ENCODE assay signal across 19 mouse cellular contexts in the genomic region with DNA sequence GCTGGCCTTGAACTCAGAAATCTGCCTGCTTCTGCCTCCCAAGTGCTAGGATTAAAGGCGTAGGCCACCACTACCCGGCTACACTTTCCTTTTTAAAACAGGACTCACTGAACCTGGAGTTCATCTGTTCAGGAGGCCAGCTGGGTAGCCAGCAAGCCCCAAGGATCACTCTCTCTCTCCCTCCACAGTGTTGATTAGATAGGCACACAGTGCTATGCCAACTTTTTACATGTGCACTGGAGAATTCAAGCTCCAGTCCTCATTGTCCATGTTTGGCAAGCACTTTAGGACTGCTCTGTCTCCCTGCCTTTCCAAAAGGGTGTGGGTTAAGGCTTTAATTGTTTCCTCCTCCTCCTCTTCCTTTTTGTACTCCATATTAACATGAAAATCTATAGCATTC. TPM values are rescaled to one million over a fixed set of nuclear protein-coding genes. Genes with fewer than 3 reads are reported as not detected.
DNase-seq lines count a peak whose midpoint lies in the region; ATAC-seq and TF ChIP-seq lines count a peak whose summit lies in the region.
"Had no signal": no experiment of that assay in that cellular context is flagged by ENCODE, and none has a peak within 500 bp of the region (broad histone marks: within the 10 kb centered on the region; RNA-seq: fewer than 3 reads in every experiment).

No protein-coding gene starts in this region.

- H3K4me2 ChIP-seq in heart, embryonic 14.5 days (ENCODE audit: low read length): peak overlapping the region; percentile 30; the same call in 1 of the 2 replicates
- H3K4me2 ChIP-seq in midbrain, embryonic 16.5 days (ENCODE audit: low read length): peak overlapping the region; percentile 30
- H3K4me2 ChIP-seq: kidney, embryonic 15.5 days; limb, embryonic 15.5 days had no signal

- TF ChIP-seq CTCF in gastrocnemius, adult 2 months (IDR thresholded peaks at IDR 0.05): no peak

- H3K9me3 ChIP-seq in heart, embryonic 14.5 days (ENCODE audit: control insufficient read depth, low read length): no peaks in the 10 kb centered on the region
- H3K9me3 ChIP-seq in midbrain, embryonic 16.5 days (replicated peaks; ENCODE audit: control insufficient read depth, low read length, poor library complexity, severe bottlenecking): no peaks in the 10 kb centered on the region
- H3K9me3 ChIP-seq: kidney, embryonic 15.5 days; limb, embryonic 15.5 days had no signal

- no peaks in the 10 kb centered on the region for H3K27me3 ChIP-seq in heart, embryonic 14.5 days (ENCODE audit: control insufficient read depth, insufficient read depth, low read length)
- H3K27me3 ChIP-seq in midbrain, embryonic 16.5 days (ENCODE audit: control insufficient read depth, insufficient read depth, low read depth, low read length): no peaks in the 10 kb centered on the region
- H3K27me3 ChIP-seq: kidney, embryonic 15.5 days; limb, embryonic 15.5 days had no signal

- H3K4me3 ChIP-seq in gastrocnemius, adult 2 months: peak overlapping the region; percentile 93
- no peak overlapping the region for H3K4me3 ChIP-seq in heart, embryonic 14.5 days (ENCODE audit: control insufficient read depth in 1 of 2, insufficient read depth in 1 of 2, low read depth in 1 of 2, low read length in 2 of 2)
- no peak overlapping the region for H3K4me3 ChIP-seq in midbrain, embryonic 16.5 days (ENCODE audit: low read depth, low read length)
- H3K4me3 ChIP-seq: kidney, embryonic 15.5 days; limb, embryonic 15.5 days had no signal

- no peak for DNase-seq in gastrocnemius, adult 2 months
- no peak for DNase-seq in gastrocnemius, adult 8-10 months (ENCODE audit: low spot score in 2 of 2)
- peak; percentile 14 for DNase-seq in lung, postnatal 36 days
- no peak for DNase-seq in lung, postnatal 4 days
- DNase-seq in ovary, postnatal 10 days (ENCODE audit: low spot score): no peak
- DNase-seq in frontal cortex, postnatal 25 days (ENCODE audit: low spot score in 2 of 2): no peak
- DNase-seq: adrenal gland, adult 2 months; cerebellum, adult 8-10 months; forebrain, postnatal 0 days; gastrocnemius, postnatal 36 days; lung, postnatal 10 days; thymus, postnatal 25 days had no signal

- intact Hi-C loops in gastrocnemius, adult 2 months (cut with DNase I): no loop called here

- no peak for ATAC-seq in heart, embryonic 14.5 days (ENCODE audit: insufficient number of reproducible peaks, insufficient read depth, low FRiP score, low read depth)
- no peak for ATAC-seq in midbrain, embryonic 16.5 days
- ATAC-seq: forebrain, postnatal 0 days; inflammation-experienced regulatory T-cells, adult 6 months had no signal

- WGBS in heart, embryonic 14.5 days: 44% methylated on average over 2 of the region's 2 CpGs
- WGBS in midbrain, embryonic 16.5 days: 95% methylated on average over 2 of the region's 2 CpGs

- H3K36me3 ChIP-seq in heart, embryonic 14.5 days (ENCODE audit: control insufficient read depth, insufficient read depth, low read length): peaks cover 8% of the 10 kb centered on the region; the same call in 1 of the 2 replicates
- no peaks in the 10 kb centered on the region for H3K36me3 ChIP-seq in midbrain, embryonic 16.5 days (ENCODE audit: control insufficient read depth, insufficient read depth, low read length)
- H3K36me3 ChIP-seq: limb, embryonic 15.5 days had no signal

- H3K9ac ChIP-seq in heart, embryonic 14.5 days (ENCODE audit: low read length): no peak overlapping the region
- H3K9ac ChIP-seq in midbrain, embryonic 16.5 days (ENCODE audit: low read depth, low read length): 0 out of 2 replicates have a peak overlapping the region, but pooled peaks have one; percentile 16
- H3K9ac ChIP-seq: forebrain, postnatal 0 days; kidney, embryonic 15.5 days; limb, embryonic 15.5 days had no signal

- H3K27ac ChIP-seq in gastrocnemius, adult 2 months: peak overlapping the region; percentile 13; the same call in 1 of the 2 replicates
- peak overlapping the region; percentile 37 to 62 for H3K27ac ChIP-seq in heart, embryonic 14.5 days (replicated peaks in 1 of 2; ENCODE audit: control insufficient read depth in 1 of 2, insufficient read depth in 1 of 2, low read depth in 2 of 2, low read length in 2 of 2)
- no peak overlapping the region for H3K27ac ChIP-seq in midbrain, embryonic 16.5 days (ENCODE audit: low read length)
- H3K27ac ChIP-seq: kidney, embryonic 15.5 days; limb, embryonic 15.5 days had no signal

- peaks cover 2 to 24% of the 10 kb centered on the region in 2 experiments for H3K4me1 ChIP-seq in heart, embryonic 14.5 days (ENCODE audit: control insufficient read depth in 2 of 2, insufficient read depth in 2 of 2, low read length in 2 of 2)
- H3K4me1 ChIP-seq in midbrain, embryonic 16.5 days (ENCODE audit: control insufficient read depth, insufficient read depth, low read length): peaks cover 37% of the 10 kb centered on the region

RNA-seq across cellular contexts. Expression of a gene that starts 3.9 kb away (rescaled TPM):
- total RNA-seq in gastrocnemius, adult 2 months (2021): 1 to 10 TPM in 1 of 2 experiments, under 1 TPM in 1; 0.71 to 1.8 TPM
- total RNA-seq in gastrocnemius, adult 8-10 months (2022): under 1 TPM in 3 of 4 experiments, not detected in 1; 0.72 to 0.89 (median 0.87) TPM
- polyA plus RNA-seq in heart, embryonic 14.5 days (2014; fragmentation: Nextera tagmentation; extraction: Ambion mirVana): not detected in 2 replicates
- polyA plus RNA-seq in midbrain, embryonic 16.5 days (2015; fragmentation: Nextera tagmentation; extraction: Ambion mirVana): 0.08 TPM in 1 of 2 replicates, not detected in the other
- polyA plus RNA-seq: adrenal gland, adult 2 months; forebrain, postnatal 0 days; inflammation-experienced regulatory T-cells, adult 6 months; kidney, embryonic 15.5 days; limb, embryonic 15.5 days; stomach, embryonic 14.5 days had no signal

RNA-seq across cellular contexts. Expression of a gene that starts 4.4 kb away (rescaled TPM):
- total RNA-seq in gastrocnemius, adult 2 months (2021): 10 to 100 TPM; 25.5 to 26.6 TPM
- total RNA-seq in gastrocnemius, adult 8-10 months (2022): 10 to 100 TPM; 26.2 to 30.9 (median 27.1) TPM
- polyA plus RNA-seq in heart, embryonic 14.5 days (2014; fragmentation: Nextera tagmentation; extraction: Ambion mirVana): 17.9 and 18.1 TPM in 2 replicates
- polyA plus RNA-seq in midbrain, embryonic 16.5 days (2015; fragmentation: Nextera tagmentation; extraction: Ambion mirVana): 19.2 and 20.8 TPM in 2 replicates

RNA-seq across cellular contexts. Expression of a gene that starts 8.3 kb away (rescaled TPM):
- total RNA-seq in gastrocnemius, adult 2 months (2021): 10 to 100 TPM; 51.6 to 64.3 TPM
- total RNA-seq in gastrocnemius, adult 8-10 months (2022): 10 to 100 TPM; 50.0 to 61.0 (median 55.2) TPM
- polyA plus RNA-seq in heart, embryonic 14.5 days (2014; fragmentation: Nextera tagmentation; extraction: Ambion mirVana): 176 and 180 TPM in 2 replicates
- polyA plus RNA-seq in midbrain, embryonic 16.5 days (2015; fragmentation: Nextera tagmentation; extraction: Ambion mirVana): 153 and 155 TPM in 2 replicates

RNA-seq across cellular contexts. Expression of a gene that starts 10.9 kb away (rescaled TPM):
- total RNA-seq in gastrocnemius, adult 2 months (2021): not detected
- not detected for total RNA-seq in gastrocnemius, adult 8-10 months (2022)
- polyA plus RNA-seq in heart, embryonic 14.5 days (2014; fragmentation: Nextera tagmentation; extraction: Ambion mirVana): not detected in 2 replicates
- not detected in 2 replicates for polyA plus RNA-seq in midbrain, embryonic 16.5 days (2015; fragmentation: Nextera tagmentation; extraction: Ambion mirVana)
- total RNA-seq: adrenal gland, adult 2 months; forebrain, postnatal 0 days; gastrocnemius, postnatal 36 days; layer of hippocampus, adult 18-20 months had no signal
- polyA plus RNA-seq: adrenal gland, adult 2 months; inflammation-experienced regulatory T-cells, adult 6 months; limb, embryonic 15.5 days; stomach, embryonic 14.5 days had no signal

RNA-seq across cellular contexts. Expression of a gene that starts 30.7 kb away (rescaled TPM):
- 1 to 10 TPM in 1 of 2 experiments, under 1 TPM in 1; 0.99 to 1.5 TPM for total RNA-seq in gastrocnemius, adult 2 months (2021)
- total RNA-seq in gastrocnemius, adult 8-10 months (2022): 1 to 10 TPM in 2 of 4 experiments, under 1 TPM in 2; 0.61 to 1.3 (median 0.97) TPM
- polyA plus RNA-seq in heart, embryonic 14.5 days (2014; fragmentation: Nextera tagmentation; extraction: Ambion mirVana): 10.3 and 12.1 TPM in 2 replicates
- polyA plus RNA-seq in midbrain, embryonic 16.5 days (2015; fragmentation: Nextera tagmentation; extraction: Ambion mirVana): 22.6 and 24.5 TPM in 2 replicates
